In genomic region chr1:74205881-74206280, GRCm38 (mm10) we compare ENCODE assay signal across 8 mouse cellular contexts. TPM values are rescaled to one million over a fixed set of nuclear protein-coding genes. Genes with fewer than 3 reads are reported as not detected.
DNase-seq lines count a peak whose midpoint lies in the region; ATAC-seq and TF ChIP-seq lines count a peak whose summit lies in the region.

No protein-coding gene starts in this region.

- H3K4me1 ChIP-seq in forebrain, embryonic 14.5 days (ENCODE audit: control insufficient read depth, insufficient read depth, low read length) = no peaks in the 10 kb centered on the region
- peaks cover 9% of the 10 kb centered on the region for H3K4me1 ChIP-seq in forebrain, embryonic 10.5 days
- no peaks in the 10 kb centered on the region for H3K4me1 ChIP-seq in midbrain, embryonic 14.5 days (ENCODE audit: control insufficient read depth, insufficient read depth, low read length)
- no peaks in the 10 kb centered on the region for H3K4me1 ChIP-seq in midbrain, embryonic 16.5 days (ENCODE audit: control insufficient read depth, insufficient read depth, low read length)
- H3K4me1 ChIP-seq in cerebellum, adult 2 months (ENCODE audit: control insufficient read depth, insufficient read depth, low read length) = no peaks in the 10 kb centered on the region

- TF ChIP-seq CTCF in cerebellum, adult 2 months (IDR thresholded peaks at IDR 0.05; ENCODE audit: borderline replicate concordance, insufficient read depth, low read depth, low read length) = no peak; the same call in 1 of the 2 replicates

- WGBS in forebrain, embryonic 14.5 days = 67% methylated on average over 7 of the region's 7 CpGs
- WGBS in forebrain, embryonic 10.5 days = 68% methylated on average over 7 of the region's 7 CpGs
- 67% methylated on average over 7 of the region's 7 CpGs for WGBS in midbrain, embryonic 14.5 days
- WGBS in midbrain, embryonic 16.5 days = 64% methylated on average over 7 of the region's 7 CpGs
- 63% methylated on average over 7 of the region's 7 CpGs for WGBS in cerebellum, adult 2 months

- no peaks in the 10 kb centered on the region for H3K9me3 ChIP-seq in forebrain, embryonic 14.5 days (replicated peaks; ENCODE audit: control insufficient read depth, low read length)
- H3K9me3 ChIP-seq in forebrain, embryonic 10.5 days = no peaks in the 10 kb centered on the region
- no peaks in the 10 kb centered on the region for H3K9me3 ChIP-seq in midbrain, embryonic 14.5 days (ENCODE audit: control insufficient read depth, low read length)
- no peaks in the 10 kb centered on the region for H3K9me3 ChIP-seq in midbrain, embryonic 16.5 days (replicated peaks; ENCODE audit: control insufficient read depth, low read length, poor library complexity, severe bottlenecking)

- no peaks in the 10 kb centered on the region for H3K27me3 ChIP-seq in forebrain, embryonic 14.5 days (replicated peaks; ENCODE audit: control insufficient read depth, insufficient read depth, low read length)
- H3K27me3 ChIP-seq in forebrain, embryonic 10.5 days (ENCODE audit: poor library complexity, severe bottlenecking) = no peaks in the 10 kb centered on the region
- H3K27me3 ChIP-seq in midbrain, embryonic 14.5 days (ENCODE audit: control insufficient read depth, insufficient read depth, low read length) = 0 out of 2 replicates have a peak, but pooled peaks cover 6% of the 10 kb centered on the region
- H3K27me3 ChIP-seq in midbrain, embryonic 16.5 days (ENCODE audit: control insufficient read depth, insufficient read depth, low read depth, low read length) = peaks cover 2% of the 10 kb centered on the region; the same call in 1 of the 2 replicates
- H3K27me3 ChIP-seq in cerebellum, adult 2 months (ENCODE audit: control insufficient read depth, insufficient read depth, low read length) = no peaks in the 10 kb centered on the region

- no peak for TF ChIP-seq POLR2A in cerebellum, adult 2 months (IDR thresholded peaks at IDR 0.05; ENCODE audit: borderline replicate concordance, insufficient read depth, low read length)

- no peak for ATAC-seq in forebrain, embryonic 14.5 days
- ATAC-seq in midbrain, embryonic 14.5 days (ENCODE audit: low FRiP score, low TSS enrichment) = no peak
- no peak for ATAC-seq in midbrain, embryonic 16.5 days
- ATAC-seq in inflammation-experienced regulatory T-cells, adult 6 months = peak; percentile 36
- ATAC-seq in erythroid progenitor cell, adult 5-6 weeks (replicated peaks; ENCODE audit: low FRiP score, poor library complexity, severe bottlenecking) = no peak

- H3K27ac ChIP-seq in forebrain, embryonic 14.5 days (ENCODE audit: low read depth, low read length) = no peak overlapping the region
- no peak overlapping the region for H3K27ac ChIP-seq in forebrain, embryonic 10.5 days
- H3K27ac ChIP-seq in midbrain, embryonic 14.5 days (replicated peaks; ENCODE audit: low read depth, low read length) = no peak overlapping the region
- H3K27ac ChIP-seq in midbrain, embryonic 16.5 days (ENCODE audit: low read length) = no peak overlapping the region
- H3K27ac ChIP-seq in cerebellum, adult 2 months (ENCODE audit: insufficient read depth, low read length) = no peak overlapping the region

- no peaks in the 10 kb centered on the region for H3K36me3 ChIP-seq in forebrain, embryonic 14.5 days (ENCODE audit: control insufficient read depth, insufficient read depth, low read length)
- no peaks in the 10 kb centered on the region for H3K36me3 ChIP-seq in forebrain, embryonic 10.5 days (replicated peaks)
- no peaks in the 10 kb centered on the region for H3K36me3 ChIP-seq in midbrain, embryonic 14.5 days (ENCODE audit: control insufficient read depth, insufficient read depth, low read length)
- no peaks in the 10 kb centered on the region for H3K36me3 ChIP-seq in midbrain, embryonic 16.5 days (ENCODE audit: control insufficient read depth, insufficient read depth, low read length)

- H3K4me3 ChIP-seq in forebrain, embryonic 14.5 days (ENCODE audit: low read depth, low read length) = no peak overlapping the region
- H3K4me3 ChIP-seq in forebrain, embryonic 10.5 days = no peak overlapping the region
- H3K4me3 ChIP-seq in midbrain, embryonic 14.5 days (replicated peaks; ENCODE audit: low read depth, low read length) = no peak overlapping the region
- H3K4me3 ChIP-seq in midbrain, embryonic 16.5 days (ENCODE audit: low read depth, low read length) = no peak overlapping the region
- H3K4me3 ChIP-seq in cerebellum, adult 2 months (replicated peaks; ENCODE audit: insufficient read depth, low read depth, low read length) = no peak overlapping the region

- H3K9ac ChIP-seq in forebrain, embryonic 14.5 days (ENCODE audit: low read length) = no peak overlapping the region
- no peak overlapping the region for H3K9ac ChIP-seq in midbrain, embryonic 14.5 days (replicated peaks; ENCODE audit: low read length)
- no peak overlapping the region for H3K9ac ChIP-seq in midbrain, embryonic 16.5 days (ENCODE audit: low read depth, low read length)

- peak; percentile 65 for DNase-seq in forebrain, embryonic 14.5 days (ENCODE audit: low spot score)
- DNase-seq in forebrain, embryonic 10.5 days (ENCODE audit: extremely low spot score, low spot score) = no peak
- peak; percentile 65 for DNase-seq in midbrain, embryonic 14.5 days
- peak; percentile 12 to 23 for DNase-seq in cerebellum, adult 2 months
- DNase-seq in naive thymus-derived CD4-positive, alpha-beta T cell, adult 2 months (ENCODE audit: low read depth) = peak; percentile 80

- no peak overlapping the region for H3K4me2 ChIP-seq in forebrain, embryonic 14.5 days (ENCODE audit: low read length)
- no peak overlapping the region for H3K4me2 ChIP-seq in midbrain, embryonic 14.5 days (ENCODE audit: low read length)
- no peak overlapping the region for H3K4me2 ChIP-seq in midbrain, embryonic 16.5 days (ENCODE audit: low read length)

RNA-seq across cellular contexts. Expression of gene Cxcr1, which starts 11.4 kb away (rescaled TPM):
- polyA plus RNA-seq in forebrain, embryonic 14.5 days (2014; fragmentation: Nextera tagmentation; extraction: Ambion mirVana) = not detected in 2 replicates
- polyA plus RNA-seq in forebrain, embryonic 10.5 days (2016; fragmentation: Nextera tagmentation; extraction: Ambion mirVana) = not detected in 2 replicates
- polyA plus RNA-seq in midbrain, embryonic 14.5 days (2014; fragmentation: Nextera tagmentation; extraction: Ambion mirVana) = not detected in 2 replicates
- polyA plus RNA-seq in midbrain, embryonic 16.5 days (2015; fragmentation: Nextera tagmentation; extraction: Ambion mirVana) = not detected in 2 replicates
- polyA plus RNA-seq in cerebellum, adult 2 months (2012; rRNA removed) = not detected in 2 replicates
- polyA plus RNA-seq in inflammation-experienced regulatory T-cells, adult 6 months (2017; shearing (Covaris generic)) = not detected
- not detected in 2 replicates for total RNA-seq in erythroid progenitor cell, adult 5-6 weeks (2015; ENCODE audit: low replicate concordance)
- total RNA-seq in erythroid progenitor cell, adult 5-6 weeks (2017; ENCODE audit: low replicate concordance) = not detected in 2 replicates

RNA-seq across cellular contexts. Expression of gene Arpc2, which starts 30.0 kb away (rescaled TPM):
- polyA plus RNA-seq in forebrain, embryonic 14.5 days (2014; fragmentation: Nextera tagmentation; extraction: Ambion mirVana) = 341 and 351 TPM in 2 replicates
- 345 TPM in 2 replicates for polyA plus RNA-seq in forebrain, embryonic 10.5 days (2016; fragmentation: Nextera tagmentation; extraction: Ambion mirVana)
- 322 and 338 TPM in 2 replicates for polyA plus RNA-seq in midbrain, embryonic 14.5 days (2014; fragmentation: Nextera tagmentation; extraction: Ambion mirVana)
- 434 and 444 TPM in 2 replicates for polyA plus RNA-seq in midbrain, embryonic 16.5 days (2015; fragmentation: Nextera tagmentation; extraction: Ambion mirVana)
- polyA plus RNA-seq in cerebellum, adult 2 months (2012; rRNA removed) = 146 and 151 TPM in 2 replicates
- 100 to 1,000 TPM; 611 to 878 (median 637) TPM for polyA plus RNA-seq in inflammation-experienced regulatory T-cells, adult 6 months (2017; shearing (Covaris generic))
- 228 and 243 TPM in 2 replicates for total RNA-seq in erythroid progenitor cell, adult 5-6 weeks (2015; ENCODE audit: low replicate concordance)
- 69.4 and 89.7 TPM in 2 replicates for total RNA-seq in erythroid progenitor cell, adult 5-6 weeks (2017; ENCODE audit: low replicate concordance)

RNA-seq across cellular contexts. Expression of gene Cxcr2, which starts 52.1 kb away (rescaled TPM):
- 0.06 and 0.08 TPM in 2 replicates for polyA plus RNA-seq in forebrain, embryonic 14.5 days (2014; fragmentation: Nextera tagmentation; extraction: Ambion mirVana)
- 0.05 and 0.14 TPM in 2 replicates for polyA plus RNA-seq in forebrain, embryonic 10.5 days (2016; fragmentation: Nextera tagmentation; extraction: Ambion mirVana)
- polyA plus RNA-seq in midbrain, embryonic 14.5 days (2014; fragmentation: Nextera tagmentation; extraction: Ambion mirVana) = not detected in 2 replicates
- 0.08 and 0.09 TPM in 2 replicates for polyA plus RNA-seq in midbrain, embryonic 16.5 days (2015; fragmentation: Nextera tagmentation; extraction: Ambion mirVana)
- 0.15 TPM in 1 of 2 replicates, not detected in the other for polyA plus RNA-seq in cerebellum, adult 2 months (2012; rRNA removed)
- polyA plus RNA-seq in inflammation-experienced regulatory T-cells, adult 6 months (2017; shearing (Covaris generic)) = under 1 TPM in 1 of 3 experiments, not detected in 2; 0.16 TPM
- total RNA-seq in erythroid progenitor cell, adult 5-6 weeks (2015; ENCODE audit: low replicate concordance) = 6.3 and 6.8 TPM in 2 replicates
- 6.8 and 11.6 TPM in 2 replicates for total RNA-seq in erythroid progenitor cell, adult 5-6 weeks (2017; ENCODE audit: low replicate concordance)
